Mouse (Mus musculus) liver, embryonic 14 days (tissue): ENCODE measurements around the gene Sdr42e1. TPM values are rescaled to one million over a fixed set of nuclear protein-coding genes. Genes with fewer than 3 reads are reported as not detected.

Source experiments
- polyA plus RNA-seq: library from polyadenylated mRNA; depleted of rRNA; stranded (reverse); fragments of >200 nt; gene quantifications from 2 replicates; pipeline ENCODE4 v1.2.3, GENCODE M21; 2012; rRNA removed

The Sdr42e1 gene
- polyA plus RNA-seq, result 1.5 and 1.8 TPM in 2 replicates

DNA sequence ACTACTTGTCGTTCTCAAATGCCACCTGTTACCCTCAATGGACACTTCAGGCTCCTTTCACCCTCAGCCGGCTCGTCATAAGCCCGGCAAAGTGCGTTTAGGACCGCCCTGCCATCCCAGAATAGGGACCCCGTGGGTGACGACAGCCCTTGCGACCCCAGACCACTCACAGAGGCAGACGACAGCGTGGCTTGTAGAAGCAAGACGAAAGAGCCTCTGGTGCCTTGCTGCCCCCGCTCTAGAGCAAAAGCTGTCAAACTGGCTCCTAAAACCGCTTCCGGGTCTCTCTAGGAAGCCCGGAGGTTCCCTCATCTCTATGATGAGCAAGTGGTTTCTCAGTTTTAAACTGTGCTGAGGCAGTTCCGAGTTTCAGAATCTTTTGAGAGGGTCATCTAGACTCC is at the start of gene Sdr42e1:
Sdr42e1 (minus strand) TSS at position 260 of the 401 bp plus-strand sequence.

DNA sequence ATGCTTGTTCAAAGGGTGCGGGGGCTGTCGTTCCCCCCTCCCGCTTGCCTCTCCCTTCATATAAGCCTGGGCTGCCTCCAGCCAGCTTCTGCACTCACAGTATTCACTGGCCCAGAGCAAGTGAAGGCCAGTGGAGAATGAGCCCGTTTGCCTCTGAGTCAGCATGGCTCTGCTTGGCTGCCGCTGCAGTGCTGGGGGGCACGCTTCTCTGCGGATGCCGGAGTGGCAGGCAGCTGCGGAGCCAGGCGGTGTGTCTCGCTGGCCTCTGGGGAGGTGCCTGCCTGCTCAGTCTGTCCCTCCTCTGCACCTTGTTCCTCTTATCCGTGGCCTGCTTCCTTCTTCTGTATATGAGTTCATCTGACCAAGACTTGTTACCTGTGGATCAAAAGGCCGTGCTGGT is 28.4 kb upstream of the Sdr42e1 start, which contains the start of gene Hsd17b2:
Hsd17b2 (plus strand) TSS at position 46 of the 400 bp plus-strand sequence.

Other genes starting within 250 kb of the Sdr42e1 start
- gene Plcg2, start 175.4 kb downstream of the Sdr42e1 start, polyA plus RNA-seq, result 3.7 and 4.4 TPM in 2 replicates
- 32.8 and 35.0 TPM in 2 replicates for gene Hsd17b2, start 28.2 kb upstream of the Sdr42e1 start, polyA plus RNA-seq
- 27.5 and 28.6 TPM in 2 replicates for gene Mphosph6, start 128.3 kb upstream of the Sdr42e1 start, polyA plus RNA-seq